Mouse (Mus musculus) thymus, adult 2 months (tissue): Measurements from ENCODE around the gene Slc50a1.

Experiments
- CTCF ChIP-seq: fragments of 200-500 bp; IDR thresholded peaks from 2 replicates; pipeline ENCODE4 v1.5.1; 2012; ENCODE audit warnings: mild to moderate bottlenecking, control low read depth, low read length, moderate library complexity, borderline replicate concordance; ENCODE audit not compliant: control insufficient read depth, poor library complexity, insufficient read depth; ENCODE audit errors: extremely low read depth
- POLR2A ChIP-seq: fragments of 200-500 bp; IDR thresholded peaks from 2 replicates; pipeline ENCODE4 v1.6.1; 2012; ENCODE audit warnings: mild to moderate bottlenecking, low read length, control low read depth, moderate library complexity; ENCODE audit not compliant: control insufficient read depth, poor library complexity, insufficient read depth; ENCODE audit errors: extremely low read depth

DNA sequence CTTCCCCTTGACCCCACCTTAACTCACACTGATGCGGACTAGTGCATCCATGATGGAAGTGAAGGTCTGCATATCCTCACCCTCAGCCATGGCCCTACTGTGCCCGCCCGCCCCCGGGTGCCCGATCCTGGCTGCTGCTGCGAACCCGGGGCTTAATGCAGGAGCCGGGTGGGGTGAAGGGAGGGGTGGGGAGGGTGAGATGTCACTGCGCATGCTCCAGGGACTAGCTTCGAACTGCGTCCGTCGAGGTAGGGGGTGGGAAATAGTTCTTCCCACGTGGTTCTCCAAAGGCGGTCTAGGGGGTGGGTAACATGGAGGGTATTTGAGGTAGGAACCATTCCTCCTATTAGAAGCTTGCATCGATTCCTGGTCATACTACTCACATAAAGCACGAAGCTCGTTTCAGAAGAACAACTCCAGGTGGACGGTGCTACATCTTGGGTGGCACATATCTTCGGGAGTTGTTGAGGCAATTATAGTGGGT, 24.6 kb downstream of the Slc50a1 start, which contains the start of gene Krtcap2:
- TF ChIP-seq CTCF (no peak), POLR2A (no peak)
